Mouse (Mus musculus): ENCODE results near the gene Cx3cr1. TPM values are rescaled to one million over a fixed set of nuclear protein-coding genes. Genes with fewer than 3 reads are reported as not detected.
A peak's percentile ranks its signal among the peaks of the same experiment; 100 is the strongest.

The Cx3cr1 gene
- 3.0 and 7.4 TPM in 2 replicates for polyA plus RNA-seq (2014; fragmentation: Nextera tagmentation; extraction: Ambion mirVana)

DNA sequence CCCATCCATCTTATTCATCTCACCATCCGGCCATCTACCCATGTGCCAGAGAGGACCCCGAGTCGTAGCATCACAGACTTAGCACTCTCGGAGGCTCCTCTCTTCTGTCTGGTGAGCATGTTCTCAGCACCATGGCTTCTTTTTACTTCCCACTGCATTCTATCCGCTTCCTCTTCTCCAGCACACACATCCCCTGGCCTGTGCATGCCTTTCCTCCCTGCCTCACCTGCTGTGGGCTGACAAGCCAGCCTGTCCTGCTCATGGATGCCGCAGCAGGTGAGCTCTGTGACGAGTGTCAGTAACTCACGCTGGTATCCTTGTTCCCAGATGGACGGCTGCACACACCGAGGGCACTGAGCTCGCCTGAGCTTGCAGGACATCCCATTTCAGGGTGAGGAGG, at the start of gene Cx3cr1:
Gene Cx3cr1 (minus strand): TSS at position 101 of the 400 bp plus-strand sequence.
- Histone ChIP-seq H3K4me2 (replicated peaks; ENCODE audit: low read depth, low read length) (no peak within 1 kb of the TSS), H3K9ac (ENCODE audit: low read depth, low read length) (no peak within 1 kb of the TSS), H3K4me1 (ENCODE audit: control insufficient read depth, insufficient read depth, low read length) (no peaks in the 10 kb centered on the region), H3K27me3 (ENCODE audit: control insufficient read depth, insufficient read depth, low read length) (no peaks in the 10 kb centered on the region), H3K9me3 (ENCODE audit: control insufficient read depth, low read length) (no peaks in the 10 kb centered on the region), H3K36me3 (ENCODE audit: control insufficient read depth, insufficient read depth, low read length) (no peaks in the 10 kb centered on the region), H3K4me3 (ENCODE audit: low read length) (no peak within 1 kb of the TSS), H3K27ac (ENCODE audit: low read depth, low read length) (no peak within 1 kb of the TSS)
- ATAC-seq (ENCODE audit: low FRiP score, low TSS enrichment), result no peak
- 85% methylated on average over 11 of the region's 11 CpGs for WGBS

DNA sequence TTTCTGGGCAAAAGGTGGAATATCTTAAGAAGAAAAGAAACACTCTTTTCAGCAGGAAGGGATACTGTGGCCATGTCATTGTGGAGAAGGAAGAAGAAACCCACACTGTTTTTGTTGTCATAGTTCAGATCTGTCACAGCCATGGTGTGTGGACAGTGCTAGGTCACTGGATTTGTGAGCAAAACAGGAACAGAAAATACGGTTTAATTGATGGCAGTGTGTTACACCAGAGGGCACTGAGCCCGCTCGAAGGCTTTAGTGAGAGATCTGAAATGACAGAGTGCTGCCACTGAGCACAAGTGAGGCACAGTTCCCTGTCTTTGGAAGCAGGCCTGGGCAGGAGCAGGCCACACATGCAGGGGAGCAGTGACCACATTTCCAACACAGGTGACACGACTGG, 48.5 kb upstream of the Cx3cr1 start:
- H3K36me3 ChIP-seq (ENCODE audit: control insufficient read depth, insufficient read depth, low read length), result peaks cover 53% of the 10 kb centered on the region
- H3K27me3 ChIP-seq (ENCODE audit: control insufficient read depth, insufficient read depth, low read length), result no peaks in the 10 kb centered on the region
- 85% methylated on average over 4 of the region's 4 CpGs for WGBS
- ATAC-seq (ENCODE audit: low FRiP score, low TSS enrichment), result no peak
- no peak overlapping the region for H3K27ac ChIP-seq (ENCODE audit: low read depth, low read length)
- H3K4me2 ChIP-seq (replicated peaks; ENCODE audit: low read depth, low read length), result no peak overlapping the region
- H3K4me3 ChIP-seq (ENCODE audit: low read length), result no peak overlapping the region
- H3K9ac ChIP-seq (ENCODE audit: low read depth, low read length), result no peak overlapping the region
- H3K4me1 ChIP-seq (ENCODE audit: control insufficient read depth, insufficient read depth, low read length), result no peaks in the 10 kb centered on the region
- H3K9me3 ChIP-seq (ENCODE audit: control insufficient read depth, low read length), result no peaks in the 10 kb centered on the region

DNA sequence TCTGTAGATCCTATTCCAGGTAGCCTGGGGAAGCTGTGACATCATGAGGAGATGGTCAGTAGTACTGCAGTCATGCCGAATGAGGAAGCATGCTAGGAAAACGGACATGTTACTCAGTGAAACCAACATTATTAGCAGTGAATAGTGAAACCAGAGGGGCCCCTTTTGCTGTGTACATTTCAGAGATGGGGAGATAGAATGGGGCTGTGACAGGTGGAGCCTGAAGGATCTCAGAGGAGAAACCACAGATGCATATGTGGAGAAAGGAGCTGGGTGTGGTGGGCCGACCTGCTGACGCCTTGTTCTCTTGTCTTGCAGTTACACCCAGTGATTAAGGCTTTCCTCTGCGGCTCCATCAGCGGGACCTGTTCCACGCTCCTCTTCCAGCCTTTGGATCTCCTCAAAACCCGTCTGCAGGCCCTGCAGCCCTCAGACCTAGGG, 46.5 kb upstream of the Cx3cr1 start:
- 89% methylated on average over 8 of the region's 8 CpGs for WGBS
- Histone ChIP-seq H3K4me1 (ENCODE audit: control insufficient read depth, insufficient read depth, low read length) (no peaks in the 10 kb centered on the region), H3K36me3 (ENCODE audit: control insufficient read depth, insufficient read depth, low read length) (peaks cover 39% of the 10 kb centered on the region), H3K9ac (ENCODE audit: low read depth, low read length) (no peak overlapping the region), H3K27me3 (ENCODE audit: control insufficient read depth, insufficient read depth, low read length) (no peaks in the 10 kb centered on the region), H3K27ac (ENCODE audit: low read depth, low read length) (no peak overlapping the region), H3K4me3 (ENCODE audit: low read length) (no peak overlapping the region), H3K4me2 (replicated peaks; ENCODE audit: low read depth, low read length) (no peak overlapping the region), H3K9me3 (ENCODE audit: control insufficient read depth, low read length) (no peaks in the 10 kb centered on the region)
- ATAC-seq (ENCODE audit: low FRiP score, low TSS enrichment), result no peak

DNA sequence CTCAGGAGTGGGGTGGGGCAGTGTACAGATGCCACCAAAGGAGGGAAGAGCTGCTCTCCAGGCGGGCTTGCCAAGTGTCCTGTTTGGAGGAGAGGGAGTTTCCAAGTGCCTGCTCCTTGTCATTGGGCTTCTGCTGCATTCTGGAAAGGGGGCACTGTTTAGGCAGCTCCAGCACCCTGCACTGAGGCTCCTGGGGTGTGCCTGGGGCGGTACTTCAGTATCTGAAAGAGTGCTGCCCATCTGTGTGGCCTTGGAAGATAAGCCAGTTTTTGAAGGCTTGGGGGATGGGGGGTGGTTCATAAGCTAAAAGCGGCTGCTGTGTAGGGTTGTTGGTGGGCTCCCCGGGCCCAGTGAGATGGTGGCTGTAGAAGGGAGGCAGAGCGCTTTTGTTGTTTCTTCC, 45.9 kb upstream of the Cx3cr1 start:
- Histone ChIP-seq H3K4me1 (ENCODE audit: control insufficient read depth, insufficient read depth, low read length) (no peaks in the 10 kb centered on the region), H3K4me2 (replicated peaks; ENCODE audit: low read depth, low read length) (no peak overlapping the region), H3K9me3 (ENCODE audit: control insufficient read depth, low read length) (no peaks in the 10 kb centered on the region), H3K36me3 (ENCODE audit: control insufficient read depth, insufficient read depth, low read length) (peaks cover 32% of the 10 kb centered on the region), H3K27me3 (ENCODE audit: control insufficient read depth, insufficient read depth, low read length) (no peaks in the 10 kb centered on the region), H3K27ac (ENCODE audit: low read depth, low read length) (no peak overlapping the region), H3K4me3 (ENCODE audit: low read length) (no peak overlapping the region), H3K9ac (ENCODE audit: low read depth, low read length) (no peak overlapping the region)
- ATAC-seq (ENCODE audit: low FRiP score, low TSS enrichment), result no peak
- WGBS, result 89% methylated on average over 5 of the region's 5 CpGs

DNA sequence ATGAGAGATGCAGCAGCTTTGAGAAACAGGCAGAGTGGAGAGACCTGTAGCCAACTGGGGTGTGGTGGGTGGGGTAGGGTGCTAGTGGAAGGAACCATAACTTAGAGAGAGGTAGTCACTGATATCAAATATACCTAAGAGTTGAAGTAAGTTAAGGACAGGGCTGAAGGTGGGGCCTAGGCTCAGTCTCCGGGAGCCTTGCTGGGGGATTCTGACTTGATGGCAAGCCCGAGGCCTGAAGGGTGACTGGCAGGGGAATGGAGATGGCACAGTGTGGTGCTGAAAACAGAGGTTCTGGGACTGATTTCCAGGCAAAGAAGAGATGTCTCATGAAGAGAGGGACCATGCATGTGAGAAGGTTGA, 45.1 kb upstream of the Cx3cr1 start:
- Histone ChIP-seq H3K27ac (ENCODE audit: low read depth, low read length) (no peak overlapping the region), H3K4me1 (ENCODE audit: control insufficient read depth, insufficient read depth, low read length) (no peaks in the 10 kb centered on the region), H3K9me3 (ENCODE audit: control insufficient read depth, low read length) (no peaks in the 10 kb centered on the region), H3K9ac (ENCODE audit: low read depth, low read length) (no peak overlapping the region), H3K27me3 (ENCODE audit: control insufficient read depth, insufficient read depth, low read length) (no peaks in the 10 kb centered on the region), H3K4me3 (ENCODE audit: low read length) (no peak overlapping the region), H3K36me3 (ENCODE audit: control insufficient read depth, insufficient read depth, low read length) (peaks cover 24% of the 10 kb centered on the region), H3K4me2 (replicated peaks; ENCODE audit: low read depth, low read length) (no peak overlapping the region)
- WGBS, result 95% methylated on average over 2 of the region's 2 CpGs
- no peak for ATAC-seq (ENCODE audit: low FRiP score, low TSS enrichment)

DNA sequence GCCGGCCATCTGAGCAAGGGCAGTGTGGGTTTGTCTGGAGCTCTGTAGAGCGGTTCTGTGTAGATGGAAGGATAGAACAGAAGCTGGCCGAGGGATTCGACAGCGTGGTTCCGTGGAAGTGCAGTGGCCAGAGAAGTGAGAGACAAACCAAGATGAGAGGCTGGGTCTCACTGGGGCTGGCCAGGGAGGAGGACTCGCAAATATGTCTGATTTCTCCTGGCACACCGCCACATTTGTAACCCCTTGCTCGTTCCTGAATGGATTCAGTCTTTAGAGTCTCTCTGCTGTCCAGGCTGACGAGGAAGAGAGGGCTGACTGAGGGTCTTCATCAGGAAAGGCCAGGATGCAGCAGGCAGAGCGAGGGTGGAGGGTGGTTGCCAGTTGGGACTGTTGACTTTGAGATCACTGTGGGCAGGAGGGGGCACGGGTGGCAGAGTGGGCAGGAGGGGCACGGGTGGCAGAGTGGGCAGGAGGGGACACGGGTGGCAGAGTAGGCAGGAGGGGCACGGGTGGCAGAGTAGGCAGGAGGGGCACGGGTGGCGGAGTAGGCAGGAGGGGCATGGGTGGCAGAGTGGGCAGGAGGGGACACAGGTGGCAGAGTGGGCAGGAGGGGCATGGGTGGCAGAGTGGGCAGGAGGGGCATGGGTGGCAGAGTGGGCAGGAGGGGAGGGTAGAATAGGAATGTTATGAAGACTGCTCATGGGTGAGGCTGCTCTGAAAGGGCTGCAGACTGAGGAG, 44.5 kb upstream of the Cx3cr1 start:
- Histone ChIP-seq H3K4me2 (replicated peaks; ENCODE audit: low read depth, low read length) (no peak overlapping the region), H3K4me1 (ENCODE audit: control insufficient read depth, insufficient read depth, low read length) (no peaks in the 10 kb centered on the region), H3K4me3 (ENCODE audit: low read length) (no peak overlapping the region), H3K27me3 (ENCODE audit: control insufficient read depth, insufficient read depth, low read length) (no peaks in the 10 kb centered on the region), H3K9me3 (ENCODE audit: control insufficient read depth, low read length) (no peaks in the 10 kb centered on the region), H3K36me3 (ENCODE audit: control insufficient read depth, insufficient read depth, low read length) (peaks cover 19% of the 10 kb centered on the region), H3K27ac (ENCODE audit: low read depth, low read length) (no peak overlapping the region), H3K9ac (ENCODE audit: low read depth, low read length) (no peak overlapping the region)
- 84% methylated on average over 17 of the region's 17 CpGs for WGBS
- ATAC-seq (ENCODE audit: low FRiP score, low TSS enrichment), result no peak

DNA sequence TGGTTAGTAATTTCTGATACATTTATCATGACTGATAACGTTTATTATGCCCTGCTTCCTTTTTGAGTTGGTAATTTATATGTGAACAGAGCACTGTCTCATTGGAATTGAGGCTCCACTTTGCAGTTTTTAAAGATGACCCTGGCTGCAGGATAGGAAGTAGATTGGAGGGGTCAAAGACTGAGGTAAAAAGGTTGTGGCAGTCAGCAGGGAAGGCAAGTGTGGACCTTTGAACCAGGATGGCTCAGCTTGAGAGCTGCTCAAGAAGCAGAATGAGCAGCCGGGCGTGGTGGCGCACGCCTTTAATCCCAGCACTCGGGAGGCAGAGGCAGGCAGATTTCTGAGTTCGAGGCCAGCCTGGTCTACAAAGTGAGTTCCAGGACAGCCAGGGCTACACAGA, 43.8 kb upstream of the Cx3cr1 start:
- H3K4me1 ChIP-seq (ENCODE audit: control insufficient read depth, insufficient read depth, low read length), result no peaks in the 10 kb centered on the region
- peaks cover 15% of the 10 kb centered on the region for H3K36me3 ChIP-seq (ENCODE audit: control insufficient read depth, insufficient read depth, low read length)
- no peak overlapping the region for H3K9ac ChIP-seq (ENCODE audit: low read depth, low read length)
- H3K4me2 ChIP-seq (replicated peaks; ENCODE audit: low read depth, low read length), result no peak overlapping the region
- 95% methylated on average over 7 of the region's 7 CpGs for WGBS
- H3K27me3 ChIP-seq (ENCODE audit: control insufficient read depth, insufficient read depth, low read length), result no peaks in the 10 kb centered on the region
- ATAC-seq (ENCODE audit: low FRiP score, low TSS enrichment), result no peak
- H3K9me3 ChIP-seq (ENCODE audit: control insufficient read depth, low read length), result no peaks in the 10 kb centered on the region
- no peak overlapping the region for H3K4me3 ChIP-seq (ENCODE audit: low read length)
- no peak overlapping the region for H3K27ac ChIP-seq (ENCODE audit: low read depth, low read length)

DNA sequence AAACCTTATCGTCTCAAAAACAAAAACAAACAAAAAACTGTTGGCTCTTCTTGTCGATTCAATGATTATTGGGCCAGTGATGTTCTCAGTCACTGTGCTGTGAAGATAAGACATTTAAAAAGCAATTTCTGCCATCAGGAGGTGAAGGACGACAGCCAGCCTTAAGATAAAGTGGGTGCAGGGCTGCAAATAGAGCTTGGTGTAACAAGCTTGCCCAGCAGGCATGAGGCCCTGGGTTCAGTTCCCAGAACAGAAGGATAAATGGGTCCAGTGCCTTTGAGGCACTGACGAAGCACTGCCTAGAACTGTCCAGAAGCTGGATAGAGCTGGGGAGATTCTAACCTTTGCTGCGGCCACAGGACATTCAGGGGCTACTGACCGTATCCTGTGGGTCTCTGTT, 42.8 kb upstream of the Cx3cr1 start:
- Histone ChIP-seq H3K27ac (ENCODE audit: low read depth, low read length) (no peak overlapping the region), H3K4me3 (ENCODE audit: low read length) (no peak overlapping the region), H3K9me3 (ENCODE audit: control insufficient read depth, low read length) (no peaks in the 10 kb centered on the region), H3K4me1 (ENCODE audit: control insufficient read depth, insufficient read depth, low read length) (no peaks in the 10 kb centered on the region), H3K36me3 (ENCODE audit: control insufficient read depth, insufficient read depth, low read length) (peaks cover 5% of the 10 kb centered on the region), H3K27me3 (ENCODE audit: control insufficient read depth, insufficient read depth, low read length) (no peaks in the 10 kb centered on the region), H3K9ac (ENCODE audit: low read depth, low read length) (no peak overlapping the region), H3K4me2 (replicated peaks; ENCODE audit: low read depth, low read length) (no peak overlapping the region)
- no peak for ATAC-seq (ENCODE audit: low FRiP score, low TSS enrichment)
- 92% methylated on average over 6 of the region's 6 CpGs for whole genome bisulfite sequencing

DNA sequence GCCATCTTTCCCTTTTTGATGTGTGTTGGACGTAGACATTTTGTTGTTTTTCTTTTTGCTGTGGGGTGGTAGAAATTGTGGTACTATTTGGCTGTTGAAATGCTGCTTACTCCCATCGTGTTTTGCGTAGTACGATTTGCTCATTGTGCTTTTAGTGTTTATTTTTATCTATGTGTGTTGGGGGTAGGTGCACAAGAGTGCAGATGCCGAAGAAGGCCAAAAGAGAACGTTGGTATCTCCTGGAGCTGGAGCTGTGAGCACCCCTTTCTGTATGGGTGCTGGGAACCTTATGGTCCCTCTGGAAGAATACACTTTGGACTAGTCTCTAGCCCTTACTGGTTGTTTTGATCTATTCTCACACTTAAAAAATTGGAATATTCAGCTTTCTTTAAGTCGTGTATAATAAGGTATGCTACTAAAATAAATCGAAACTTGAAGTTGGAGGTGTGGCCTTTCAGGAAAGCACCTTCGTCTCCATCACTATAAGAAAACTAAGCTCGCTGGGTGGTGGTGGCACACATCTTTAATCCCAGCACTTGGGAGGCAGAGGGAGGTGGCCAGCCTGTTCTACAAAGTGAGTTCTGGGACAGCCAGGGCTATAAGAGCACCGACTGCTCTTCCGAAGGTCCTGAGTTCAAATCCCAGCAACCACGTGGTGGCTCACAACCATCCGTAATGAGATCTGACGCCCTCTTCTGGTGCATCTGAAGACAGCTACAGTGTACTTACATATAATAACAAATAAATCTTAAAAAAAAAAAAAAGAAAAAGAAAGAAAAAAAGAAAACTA, 41.7 kb upstream of the Cx3cr1 start:
- ATAC-seq (ENCODE audit: low FRiP score, low TSS enrichment), result no peak
- H3K9ac ChIP-seq (ENCODE audit: low read depth, low read length), result peak overlapping the region; percentile 72; the same call in 1 of the 2 replicates
- 79% methylated on average over 15 of the region's 15 CpGs for WGBS
- peak overlapping the region; percentile 87 for H3K4me3 ChIP-seq (ENCODE audit: low read length)
- H3K27me3 ChIP-seq (ENCODE audit: control insufficient read depth, insufficient read depth, low read length), result no peaks in the 10 kb centered on the region
- H3K27ac ChIP-seq (ENCODE audit: low read depth, low read length), result peak overlapping the region; percentile 96; the same call in 1 of the 2 replicates
- no peaks in the 10 kb centered on the region for H3K36me3 ChIP-seq (ENCODE audit: control insufficient read depth, insufficient read depth, low read length)
- no peaks in the 10 kb centered on the region for H3K4me1 ChIP-seq (ENCODE audit: control insufficient read depth, insufficient read depth, low read length)
- no peaks in the 10 kb centered on the region for H3K9me3 ChIP-seq (ENCODE audit: control insufficient read depth, low read length)
- peak overlapping the region; percentile 67 for H3K4me2 ChIP-seq (replicated peaks; ENCODE audit: low read depth, low read length)
